Mouse (Mus musculus) olfactory bulb, adult 2 months (tissue): ENCODE results near the gene Fbll1. TPM values are rescaled to one million over a fixed set of nuclear protein-coding genes. Genes with fewer than 3 reads are reported as not detected.

Source experiments
- H3K27ac ChIP-seq: fragments of 200-500 bp; 2 replicates; pipeline ENCODE4 v1.5.1; 2012; ENCODE audit warnings: low read depth, low read length; ENCODE audit not compliant: insufficient read depth
- H3K4me1 ChIP-seq: fragments of 200-500 bp; 2 replicates; pipeline ENCODE4 v1.6.1; 2012; ENCODE audit warnings: low read length; ENCODE audit not compliant: control insufficient read depth, insufficient read depth
- H3K4me3 ChIP-seq: fragments of 200-500 bp; 2 replicates; pipeline ENCODE4 v1.5.1; 2012; ENCODE audit warnings: mild to moderate bottlenecking, low read depth, low read length, moderate library complexity; ENCODE audit not compliant: insufficient read depth
- CTCF ChIP-seq: fragments of 200-500 bp; IDR thresholded peaks from 2 replicates; pipeline ENCODE4 v1.5.1; 2012; ENCODE audit warnings: low read depth, mild to moderate bottlenecking, low read length, moderate library complexity; ENCODE audit not compliant: insufficient read depth
- POLR2A ChIP-seq: fragments of 200-500 bp; IDR thresholded peaks from 2 replicates; pipeline ENCODE4 v1.6.1; 2012; ENCODE audit warnings: mild to moderate bottlenecking, low read depth, low read length, moderate library complexity; ENCODE audit not compliant: insufficient read depth
- WGBS: fragments of 180-500 bp; shearing (Covaris S2); methylation state at CpG from one replicate; pipeline ENCODE4 v1.1.7; 2018; 5-methylcytosine and 5-hydroxymethylcytosine counted together
- polyA plus RNA-seq: library from polyadenylated mRNA; stranded (reverse); fragments of >200 nt; gene quantifications from 2 replicates; pipeline ENCODE4 v1.2.4, GENCODE M21; 2012; ENCODE audit warnings: low replicate concordance; ENCODE audit not compliant: missing spikeins, insufficient read depth, insufficient read length

Fbll1 gene
- polyA plus RNA-seq, 1 experiment, result not detected

- under 1% methylated on average over 50 of the region's 50 CpGs for WGBS
- TF ChIP-seq POLR2A, result 0 out of 2 replicates have a peak, but pooled peaks have one; percentile 45
- TF ChIP-seq CTCF, result no peak
- Histone ChIP-seq H3K4me3 (peak within 1 kb of the TSS; percentile 65), H3K27ac (peak within 1 kb of the TSS; percentile 72), H3K4me1 (no peaks in the 10 kb centered on the region)
Measured at GRCm38 (mm10) chr11:35769188-35769745, 29.4 kb downstream of the Fbll1 start, which contains the start of gene Pank3. Gene Pank3, plus strand, starts transcription at chr11:35769484.

GRCm38 (mm10) chr11:35766845-35767244 lies 31.8 kb downstream of the Fbll1 start:
- 86% methylated on average over 5 of the region's 5 CpGs for WGBS
- H3K4me3 ChIP-seq, result no peak overlapping the region
- TF ChIP-seq CTCF, result no peak
- no peak for TF ChIP-seq POLR2A
- no peak overlapping the region for H3K27ac ChIP-seq
- H3K4me1 ChIP-seq, result no peaks in the 10 kb centered on the region

- Histone ChIP-seq H3K4me3 (no peak overlapping the region), H3K27ac (no peak overlapping the region), H3K4me1 (no peaks in the 10 kb centered on the region)
- 94% methylated on average over 4 of the region's 4 CpGs for WGBS
- TF ChIP-seq POLR2A (no peak), CTCF (no peak)
Measured at GRCm38 (mm10) chr11:35760627-35761003, 38.1 kb downstream of the Fbll1 start.

GRCm38 (mm10) chr11:35760001-35760626 lies 38.6 kb downstream of the Fbll1 start:
- Histone ChIP-seq H3K4me3 (no peak overlapping the region), H3K27ac (no peak overlapping the region), H3K4me1 (no peaks in the 10 kb centered on the region)
- TF ChIP-seq CTCF, result no peak
- TF ChIP-seq POLR2A, result no peak
- WGBS, result 94% methylated on average over 7 of the region's 7 CpGs

GRCm38 (mm10) chr11:35756411-35757303 lies 42.0 kb downstream of the Fbll1 start:
- Histone ChIP-seq H3K4me3 (no peak overlapping the region), H3K4me1 (no peaks in the 10 kb centered on the region), H3K27ac (no peak overlapping the region)
- TF ChIP-seq CTCF (no peak), POLR2A (no peak)
- 90% methylated on average over 11 of the region's 11 CpGs for WGBS

- no peaks in the 10 kb centered on the region for H3K4me1 ChIP-seq
- no peak overlapping the region for H3K4me3 ChIP-seq
- TF ChIP-seq POLR2A, result no peak
- TF ChIP-seq CTCF, result no peak
- 43% methylated on average over 6 of the region's 6 CpGs for WGBS
- H3K27ac ChIP-seq, result no peak overlapping the region
Measured at GRCm38 (mm10) chr11:35755546-35755945, 43.1 kb downstream of the Fbll1 start.

- TF ChIP-seq CTCF (no peak), POLR2A (no peak)
- no peak overlapping the region for H3K4me3 ChIP-seq
- WGBS, result 68% methylated on average over 4 of the region's 4 CpGs
- H3K4me1 ChIP-seq, result no peaks in the 10 kb centered on the region
- H3K27ac ChIP-seq, result no peak overlapping the region
Measured at GRCm38 (mm10) chr11:35754906-35755418, 43.7 kb downstream of the Fbll1 start.

GRCm38 (mm10) chr11:35750578-35750977 lies 48.1 kb downstream of the Fbll1 start:
- TF ChIP-seq POLR2A, result no peak
- TF ChIP-seq CTCF, result no peak
- no peak overlapping the region for H3K27ac ChIP-seq
- H3K4me1 ChIP-seq, result no peaks in the 10 kb centered on the region
- H3K4me3 ChIP-seq, result no peak overlapping the region
- 91% methylated on average over 8 of the region's 8 CpGs for WGBS

Other genes with a start within 250 kb of the Fbll1 start
- gene Pank3, start 29.4 kb downstream of the Fbll1 start, polyA plus RNA-seq, result not detected in 2 replicates
- gene Rars, start 35.6 kb upstream of the Fbll1 start, polyA plus RNA-seq, result not detected in 2 replicates
- not detected in 2 replicates for gene Wwc1, start 181.6 kb upstream of the Fbll1 start, polyA plus RNA-seq